Mouse (Mus musculus): Measurements from ENCODE around the gene Pdzd2. TPM values are rescaled to one million over a fixed set of nuclear protein-coding genes. Genes with fewer than 3 reads are reported as not detected.

Gene Pdzd2
- polyA plus RNA-seq, 1 experiment: 1.1 TPM

- TF ChIP-seq FLI1 (IDR thresholded peaks at IDR 0.05; ENCODE audit: low read length) (no peak), GATA1 (IDR thresholded peaks at IDR 0.05; ENCODE audit: borderline replicate concordance, low read length) (no peak)
- Histone ChIP-seq H3K27me3 (replicated peaks) (peaks cover 11% of the 10 kb centered on the region), H3K4me1 (no peaks in the 10 kb centered on the region), H3K4me3 (replicated peaks) (no peak overlapping the region), H3K9me3 (peaks cover 4% of the 10 kb centered on the region), H3K36me3 (replicated peaks; ENCODE audit: low read length) (no peaks in the 10 kb centered on the region)
Observed at GRCm38 (mm10) chr15:12490969-12491368, 248.8 kb downstream of the Pdzd2 start.

GRCm38 (mm10) chr15:12490527-12490926 lies 249.2 kb downstream of the Pdzd2 start:
- TF ChIP-seq GATA1 (IDR thresholded peaks at IDR 0.05; ENCODE audit: borderline replicate concordance, low read length) (no peak), FLI1 (IDR thresholded peaks at IDR 0.05; ENCODE audit: low read length) (no peak)
- H3K9me3 ChIP-seq: peaks cover 4% of the 10 kb centered on the region
- H3K4me1 ChIP-seq: no peaks in the 10 kb centered on the region
- peaks cover 11% of the 10 kb centered on the region for H3K27me3 ChIP-seq (replicated peaks)
- no peak overlapping the region for H3K4me3 ChIP-seq (replicated peaks)
- H3K36me3 ChIP-seq (replicated peaks; ENCODE audit: low read length): no peaks in the 10 kb centered on the region

- Histone ChIP-seq H3K27me3 (replicated peaks) (peaks cover 18% of the 10 kb centered on the region), H3K36me3 (replicated peaks; ENCODE audit: low read length) (no peaks in the 10 kb centered on the region), H3K4me1 (no peaks in the 10 kb centered on the region), H3K9me3 (peaks cover 10% of the 10 kb centered on the region), H3K4me3 (replicated peaks) (no peak overlapping the region)
- no peak for TF ChIP-seq FLI1 (IDR thresholded peaks at IDR 0.05; ENCODE audit: low read length)
- TF ChIP-seq GATA1 (IDR thresholded peaks at IDR 0.05; ENCODE audit: borderline replicate concordance, low read length): no peak
Observed at GRCm38 (mm10) chr15:12488316-12488715, 251.4 kb downstream of the Pdzd2 start.

GRCm38 (mm10) chr15:12481261-12481660 lies 258.5 kb downstream of the Pdzd2 start:
- peaks cover 15% of the 10 kb centered on the region for H3K9me3 ChIP-seq
- H3K36me3 ChIP-seq (replicated peaks; ENCODE audit: low read length): no peaks in the 10 kb centered on the region
- no peak for TF ChIP-seq FLI1 (IDR thresholded peaks at IDR 0.05; ENCODE audit: low read length)
- no peak for TF ChIP-seq GATA1 (IDR thresholded peaks at IDR 0.05; ENCODE audit: borderline replicate concordance, low read length)
- H3K4me3 ChIP-seq (replicated peaks): no peak overlapping the region
- H3K4me1 ChIP-seq: peaks cover 22% of the 10 kb centered on the region
- peaks cover 14% of the 10 kb centered on the region for H3K27me3 ChIP-seq (replicated peaks)

GRCm38 (mm10) chr15:12480369-12480768 lies 259.4 kb downstream of the Pdzd2 start:
- H3K4me3 ChIP-seq (replicated peaks): no peak overlapping the region
- H3K4me1 ChIP-seq: peaks cover 22% of the 10 kb centered on the region
- peaks cover 13% of the 10 kb centered on the region for H3K27me3 ChIP-seq (replicated peaks)
- no peaks in the 10 kb centered on the region for H3K36me3 ChIP-seq (replicated peaks; ENCODE audit: low read length)
- H3K9me3 ChIP-seq: peaks cover 15% of the 10 kb centered on the region
- TF ChIP-seq FLI1 (IDR thresholded peaks at IDR 0.05; ENCODE audit: low read length) (no peak), GATA1 (IDR thresholded peaks at IDR 0.05; ENCODE audit: borderline replicate concordance, low read length) (no peak)

- no peak overlapping the region for H3K4me3 ChIP-seq (replicated peaks)
- H3K27me3 ChIP-seq (replicated peaks): peaks cover 10% of the 10 kb centered on the region
- peaks cover 22% of the 10 kb centered on the region for H3K4me1 ChIP-seq
- H3K36me3 ChIP-seq (replicated peaks; ENCODE audit: low read length): no peaks in the 10 kb centered on the region
- peaks cover 9% of the 10 kb centered on the region for H3K9me3 ChIP-seq
- TF ChIP-seq GATA1 (IDR thresholded peaks at IDR 0.05; ENCODE audit: borderline replicate concordance, low read length) (no peak), FLI1 (IDR thresholded peaks at IDR 0.05; ENCODE audit: low read length) (no peak)
Observed at GRCm38 (mm10) chr15:12479326-12479725, 260.4 kb downstream of the Pdzd2 start.

GRCm38 (mm10) chr15:12473596-12473995 lies 266.1 kb downstream of the Pdzd2 start:
- no peaks in the 10 kb centered on the region for H3K4me1 ChIP-seq
- peaks cover 8% of the 10 kb centered on the region for H3K27me3 ChIP-seq (replicated peaks)
- H3K4me3 ChIP-seq (replicated peaks): no peak overlapping the region
- H3K9me3 ChIP-seq: no peaks in the 10 kb centered on the region
- no peak for TF ChIP-seq GATA1 (IDR thresholded peaks at IDR 0.05; ENCODE audit: borderline replicate concordance, low read length)
- TF ChIP-seq FLI1 (IDR thresholded peaks at IDR 0.05; ENCODE audit: low read length): no peak
- H3K36me3 ChIP-seq (replicated peaks; ENCODE audit: low read length): no peaks in the 10 kb centered on the region

- Histone ChIP-seq H3K4me1 (no peaks in the 10 kb centered on the region), H3K27me3 (replicated peaks) (peaks cover 10% of the 10 kb centered on the region), H3K4me3 (replicated peaks) (no peak overlapping the region), H3K36me3 (replicated peaks; ENCODE audit: low read length) (no peaks in the 10 kb centered on the region), H3K9me3 (no peaks in the 10 kb centered on the region)
- TF ChIP-seq FLI1 (IDR thresholded peaks at IDR 0.05; ENCODE audit: low read length): no peak
- no peak for TF ChIP-seq GATA1 (IDR thresholded peaks at IDR 0.05; ENCODE audit: borderline replicate concordance, low read length)
Observed at GRCm38 (mm10) chr15:12472646-12473045, 267.1 kb downstream of the Pdzd2 start.

- Histone ChIP-seq H3K4me3 (replicated peaks) (no peak overlapping the region), H3K4me1 (no peaks in the 10 kb centered on the region), H3K27me3 (replicated peaks) (peaks cover 14% of the 10 kb centered on the region), H3K36me3 (replicated peaks; ENCODE audit: low read length) (no peaks in the 10 kb centered on the region), H3K9me3 (no peaks in the 10 kb centered on the region)
- TF ChIP-seq FLI1 (IDR thresholded peaks at IDR 0.05; ENCODE audit: low read length) (no peak), GATA1 (IDR thresholded peaks at IDR 0.05; ENCODE audit: borderline replicate concordance, low read length) (no peak)
Observed at GRCm38 (mm10) chr15:12470900-12471838, 268.6 kb downstream of the Pdzd2 start.

- no peaks in the 10 kb centered on the region for H3K9me3 ChIP-seq
- H3K36me3 ChIP-seq (replicated peaks; ENCODE audit: low read length): no peaks in the 10 kb centered on the region
- H3K4me3 ChIP-seq (replicated peaks): no peak overlapping the region
- H3K4me1 ChIP-seq: no peaks in the 10 kb centered on the region
- TF ChIP-seq FLI1 (IDR thresholded peaks at IDR 0.05; ENCODE audit: low read length): no peak
- TF ChIP-seq GATA1 (IDR thresholded peaks at IDR 0.05; ENCODE audit: borderline replicate concordance, low read length): no peak
- H3K27me3 ChIP-seq (replicated peaks): peaks cover 25% of the 10 kb centered on the region
Observed at GRCm38 (mm10) chr15:12468625-12469024, 271.1 kb downstream of the Pdzd2 start.

Data from megakaryocyte, embryonic 14.5 days (primary cell).